Mouse (Mus musculus) lung, embryonic 15.5 days (tissue): ENCODE data around the gene Scarb1. TPM values are rescaled to one million over a fixed set of nuclear protein-coding genes. Genes with fewer than 3 reads are reported as not detected.
A peak's percentile ranks its signal among the peaks of the same experiment; 100 is the strongest.

Experiments used
- ATAC-seq: fragments of 200-750 bp; cut with Nextera tagmentation; 2 replicates; pipeline ENCODE4 v1.8.0; 2017; ENCODE audit warnings: moderate number of reproducible peaks, borderline replicate concordance; ENCODE audit not compliant: low FRiP score, low TSS enrichment; ENCODE audit errors: extremely low read depth
- H3K27ac ChIP-seq: fragments of 300-500 bp; sonication (generic); 2 replicates; pipeline ENCODE4 v1.5.1; 2015; ENCODE audit warnings: moderate library complexity, mild to moderate bottlenecking, inconsistent platforms
- H3K27me3 ChIP-seq: fragments of 300-500 bp; sonication (generic); 2 replicates; pipeline ENCODE4 v1.6.1; 2015; ENCODE audit warnings: inconsistent platforms
- H3K36me3 ChIP-seq: fragments of 300-500 bp; sonication (generic); 2 replicates; pipeline ENCODE4 v1.6.1; 2015; ENCODE audit warnings: inconsistent platforms
- H3K4me1 ChIP-seq: fragments of 300-500 bp; sonication (generic); 2 replicates; pipeline ENCODE4 v1.6.1; 2015; ENCODE audit warnings: inconsistent platforms
- H3K4me2 ChIP-seq: fragments of 300-500 bp; sonication (generic); 2 replicates; pipeline ENCODE4 v1.6.1; 2015; ENCODE audit warnings: inconsistent platforms, mild to moderate bottlenecking, moderate library complexity
- H3K4me3 ChIP-seq: fragments of 300-500 bp; sonication (generic); 2 replicates; pipeline ENCODE4 v1.5.1; 2015; ENCODE audit warnings: mild to moderate bottlenecking, inconsistent platforms
- H3K9ac ChIP-seq: fragments of 300-500 bp; sonication (generic); 2 replicates; pipeline ENCODE4 v1.6.1; 2015; ENCODE audit warnings: inconsistent platforms
- H3K9me3 ChIP-seq: fragments of 300-500 bp; sonication (generic); 2 replicates; pipeline ENCODE4 v1.6.1; 2016; ENCODE audit warnings: inconsistent platforms
- WGBS: fragments of 180-500 bp; shearing (Covaris S2); methylation state at CpG from one replicate; pipeline ENCODE4 v1.1.7; 2015; 5-methylcytosine and 5-hydroxymethylcytosine counted together
- polyA plus RNA-seq: library from polyadenylated mRNA; unstranded; fragments of >200 nt; fragmentation: Nextera tagmentation; extraction: Ambion mirVana; gene quantifications from 2 replicates; pipeline ENCODE4 v1.2.1, GENCODE M21; 2015

Gene Scarb1
- polyA plus RNA-seq, 1 experiment from 2014 or later, result 65.6 TPM

DNA sequence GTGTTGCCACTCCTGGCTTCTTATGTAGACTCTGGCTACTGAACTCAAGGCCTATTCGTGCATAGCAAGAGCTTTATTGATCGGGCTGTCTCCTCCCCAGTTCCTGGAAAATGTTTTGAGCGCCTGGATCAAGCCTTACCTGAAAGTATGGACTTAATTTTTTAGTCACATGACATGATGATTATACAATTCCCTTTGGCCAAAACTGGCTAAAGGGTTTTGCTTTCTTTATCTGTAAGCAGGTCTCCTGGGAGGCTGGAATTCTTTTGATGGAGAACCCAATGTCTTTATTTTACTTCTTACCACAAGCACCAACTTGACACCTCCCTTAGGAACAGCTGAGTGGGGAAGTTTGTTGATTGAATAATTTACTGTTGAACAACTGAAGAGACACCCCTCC, 87.4 kb downstream of the Scarb1 start:
- 90% methylated on average over 3 of the region's 3 CpGs for WGBS
- ATAC-seq, result no peak
- no peak overlapping the region for H3K9ac ChIP-seq
- H3K4me2 ChIP-seq, result no peak overlapping the region
- H3K4me3 ChIP-seq, result no peak overlapping the region
- H3K9me3 ChIP-seq, result no peaks in the 10 kb centered on the region
- no peak overlapping the region for H3K27ac ChIP-seq
- H3K4me1 ChIP-seq, result peaks cover 12% of the 10 kb centered on the region
- H3K27me3 ChIP-seq, result peaks cover 4% of the 10 kb centered on the region; the same call in 1 of the 2 replicates
- H3K36me3 ChIP-seq, result no peaks in the 10 kb centered on the region

DNA sequence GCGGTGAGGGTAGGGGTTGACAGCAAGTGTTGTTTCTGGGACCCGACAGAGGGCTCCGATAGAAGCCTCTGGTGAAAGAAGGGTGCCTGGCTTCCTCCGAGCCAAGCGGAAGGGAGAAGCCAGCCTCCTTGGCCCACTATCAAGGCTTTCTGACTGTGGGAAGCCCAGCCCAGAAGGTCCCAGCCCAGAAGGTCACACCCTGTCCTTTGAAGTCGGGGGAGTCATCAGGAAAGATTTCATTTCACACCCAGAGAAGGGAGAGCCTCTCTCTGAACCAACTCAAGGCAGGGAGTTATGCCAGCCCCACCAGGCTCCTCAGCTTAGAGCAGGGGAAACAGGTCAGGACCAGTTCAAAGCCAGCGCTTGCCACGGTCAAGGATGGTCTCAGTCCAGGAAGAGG, 88.2 kb downstream of the Scarb1 start:
- 50% methylated on average over 8 of the region's 8 CpGs for WGBS
- Histone ChIP-seq H3K36me3 (no peaks in the 10 kb centered on the region), H3K9me3 (no peaks in the 10 kb centered on the region), H3K27ac (0 out of 2 replicates have a peak overlapping the region, but pooled peaks have one; percentile 16), H3K4me1 (peaks cover 12% of the 10 kb centered on the region), H3K4me2 (peak overlapping the region; percentile 30; the same call in 1 of the 2 replicates), H3K4me3 (no peak overlapping the region), H3K27me3 (peaks cover 4% of the 10 kb centered on the region; the same call in 1 of the 2 replicates), H3K9ac (no peak overlapping the region)
- peak; percentile 52 for ATAC-seq

DNA sequence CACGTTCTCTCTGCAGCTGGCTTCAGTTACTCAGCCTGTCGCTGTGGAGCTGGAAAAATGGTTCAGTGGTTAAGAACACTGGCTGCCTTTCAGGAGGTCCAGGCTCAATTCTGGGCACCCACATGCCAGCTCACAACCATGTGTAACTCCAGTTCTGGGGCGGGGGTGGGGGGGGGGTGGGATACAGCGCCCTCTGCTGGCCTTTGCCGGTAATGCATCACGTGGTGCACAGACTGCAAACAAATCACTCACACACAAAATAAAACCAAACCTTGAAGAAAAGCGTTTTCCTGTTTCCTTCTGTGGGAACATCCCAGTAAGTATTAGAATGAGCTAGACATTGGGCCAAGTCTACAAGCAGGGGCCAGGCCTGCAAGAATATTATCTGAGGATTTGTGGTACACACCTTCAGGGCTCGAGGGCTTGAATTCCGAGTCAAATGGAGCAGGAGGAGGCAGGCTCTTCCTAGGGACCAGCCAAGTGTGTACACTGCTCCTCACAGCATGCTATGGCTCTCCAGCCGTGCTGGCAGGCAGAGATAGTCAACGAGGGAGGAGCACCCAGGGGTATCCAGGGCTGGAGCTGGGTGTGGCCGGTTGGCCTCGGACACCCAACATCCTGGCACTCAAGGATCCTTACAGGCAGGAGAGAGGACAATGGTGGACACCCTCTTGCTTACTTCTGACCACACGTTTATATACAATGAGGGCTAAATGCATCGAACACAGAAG, 88.8 kb downstream of the Scarb1 start:
- Histone ChIP-seq H3K27ac (0 out of 2 replicates have a peak overlapping the region, but pooled peaks have one; percentile 16), H3K4me2 (peak overlapping the region; percentile 30; the same call in 1 of the 2 replicates), H3K9ac (no peak overlapping the region), H3K4me3 (no peak overlapping the region), H3K4me1 (peaks cover 12% of the 10 kb centered on the region), H3K9me3 (no peaks in the 10 kb centered on the region), H3K36me3 (no peaks in the 10 kb centered on the region), H3K27me3 (peaks cover 4% of the 10 kb centered on the region; the same call in 1 of the 2 replicates)
- 39% methylated on average over 15 of the region's 15 CpGs for WGBS
- peak; percentile 19; the same call in 1 of the 2 replicates for ATAC-seq

DNA sequence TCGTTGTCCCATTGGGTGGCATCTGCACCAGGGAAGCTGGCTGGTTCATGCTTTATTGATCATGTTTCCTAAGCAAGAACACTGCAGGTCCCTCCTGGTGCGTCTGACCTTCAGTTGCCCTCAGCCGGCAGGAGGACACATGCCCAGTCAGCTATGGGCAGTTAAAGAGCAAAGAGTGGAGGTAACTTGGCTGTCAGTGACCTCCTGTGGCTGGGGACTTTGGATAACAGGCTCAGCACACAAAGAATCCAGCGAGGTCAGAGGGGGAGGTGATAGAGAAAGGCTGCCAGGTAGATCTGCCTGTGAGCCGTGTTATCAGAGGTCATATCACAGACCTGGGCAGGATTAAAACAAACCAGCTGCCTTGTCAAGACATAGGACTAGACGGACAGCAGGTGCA, 91.7 kb downstream of the Scarb1 start:
- Histone ChIP-seq H3K36me3 (no peaks in the 10 kb centered on the region), H3K27ac (no peak overlapping the region), H3K9ac (no peak overlapping the region), H3K4me3 (no peak overlapping the region), H3K27me3 (peaks cover 4% of the 10 kb centered on the region; the same call in 1 of the 2 replicates), H3K4me2 (no peak overlapping the region), H3K4me1 (peaks cover 28% of the 10 kb centered on the region), H3K9me3 (no peaks in the 10 kb centered on the region)
- ATAC-seq, result no peak
- 28% methylated on average over 6 of the region's 6 CpGs for WGBS

DNA sequence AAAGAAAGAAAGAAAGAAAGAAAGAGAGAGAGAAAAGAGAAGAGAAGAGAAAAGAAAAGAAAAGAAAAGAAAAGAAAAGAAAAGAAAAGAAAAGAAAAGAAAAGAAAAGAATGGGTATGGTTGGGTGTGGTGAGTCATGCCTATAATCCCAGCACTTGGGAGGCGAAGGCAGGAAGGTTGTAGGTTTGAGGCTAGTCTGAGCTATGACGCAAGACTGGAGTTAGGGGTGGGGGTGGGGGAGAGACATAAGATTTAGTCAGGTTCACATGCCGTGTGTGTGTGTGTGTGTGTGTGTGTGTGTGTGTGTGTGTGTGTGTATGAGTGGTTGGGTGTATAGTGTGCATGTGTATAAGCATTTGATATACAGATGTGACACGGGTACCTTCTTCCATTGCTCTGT, 94.2 kb downstream of the Scarb1 start:
- no peak for ATAC-seq
- no peak overlapping the region for H3K4me3 ChIP-seq

DNA sequence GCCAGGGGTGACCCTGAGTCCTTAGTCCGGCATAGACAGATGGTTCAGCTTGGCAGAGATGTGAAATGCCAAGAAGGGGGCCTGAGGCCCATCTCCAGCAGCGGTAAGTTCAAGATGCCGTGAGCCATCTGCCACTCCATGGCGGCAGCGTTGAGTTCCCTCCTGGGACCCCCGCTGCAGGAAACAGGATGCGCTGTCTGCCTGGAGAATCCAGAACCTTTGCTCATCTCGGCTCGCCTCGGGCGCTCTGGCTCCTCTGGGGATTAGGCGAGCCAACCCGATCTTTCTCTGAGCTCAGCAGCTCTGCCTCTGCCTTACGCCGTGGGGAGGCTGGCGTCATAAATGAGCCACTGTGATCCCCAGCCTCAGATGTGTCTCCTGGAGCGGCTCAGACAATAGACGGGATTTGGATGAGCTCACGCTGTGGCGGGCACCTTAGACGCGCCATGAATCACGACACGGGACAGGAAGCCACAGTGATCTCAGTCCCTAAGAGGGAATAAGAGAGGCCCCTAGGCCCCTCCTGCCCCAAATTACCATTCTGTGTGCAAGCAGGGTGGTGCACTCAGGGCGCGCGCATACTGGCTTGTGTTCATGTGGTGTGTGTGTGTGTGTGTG, 95.3 kb downstream of the Scarb1 start:
- Histone ChIP-seq H3K9ac (peak overlapping the region; percentile 13; the same call in 1 of the 2 replicates), H3K4me1 (peaks cover 21% of the 10 kb centered on the region; the same call in 1 of the 2 replicates), H3K27me3 (peaks cover 4% of the 10 kb centered on the region; the same call in 1 of the 2 replicates), H3K9me3 (no peaks in the 10 kb centered on the region), H3K4me2 (peak overlapping the region; percentile 55), H3K4me3 (peak overlapping the region; percentile 19), H3K36me3 (no peaks in the 10 kb centered on the region), H3K27ac (no peak overlapping the region)
- peak; percentile 44 for ATAC-seq
- whole genome bisulfite sequencing, result 7% methylated on average over 27 of the region's 27 CpGs

More for the DNA sequence above, 94.2 kb downstream of the Scarb1 start:
- Histone ChIP-seq H3K4me1 (peaks cover 21% of the 10 kb centered on the region; the same call in 1 of the 2 replicates), H3K4me2 (no peak overlapping the region), H3K9ac (no peak overlapping the region), H3K36me3 (no peaks in the 10 kb centered on the region), H3K27me3 (peaks cover 4% of the 10 kb centered on the region; the same call in 1 of the 2 replicates), H3K9me3 (no peaks in the 10 kb centered on the region), H3K27ac (no peak overlapping the region)
- WGBS, result 91% methylated on average over 4 of the region's 4 CpGs

DNA sequence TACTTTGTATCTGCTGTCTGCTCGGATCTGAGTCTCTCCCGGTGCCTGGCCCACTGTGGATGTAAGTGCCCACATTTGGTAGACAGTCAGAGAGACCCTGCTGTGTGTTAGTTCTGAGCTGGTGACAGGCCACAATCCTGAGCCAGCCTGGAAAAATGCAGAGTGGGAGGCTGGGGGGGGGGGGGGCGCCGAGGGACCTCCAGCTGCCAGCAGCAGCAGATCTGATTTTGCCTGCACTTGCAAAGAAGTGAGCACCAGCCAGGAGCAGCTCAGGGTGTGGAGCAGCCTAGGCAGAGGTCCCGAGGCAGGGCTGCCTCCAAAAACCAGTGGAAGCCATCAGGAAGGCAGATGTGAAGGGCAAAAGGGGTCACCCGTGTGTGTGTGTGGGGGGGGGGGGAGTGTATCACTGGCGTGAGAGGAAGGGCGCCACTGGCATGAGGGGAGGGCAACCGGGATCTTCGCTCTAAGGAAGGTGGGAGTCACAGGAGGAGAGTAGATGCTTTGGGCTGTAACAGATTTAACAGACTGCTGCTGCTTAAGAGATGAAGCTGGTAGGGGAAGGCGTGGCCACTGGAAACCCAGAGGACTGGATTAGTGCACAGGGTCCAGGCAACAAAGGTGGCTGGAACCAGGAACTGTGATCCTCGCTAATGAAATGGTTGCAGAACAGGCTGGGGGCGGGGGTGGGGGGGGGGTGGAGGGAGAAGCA, 95.9 kb downstream of the Scarb1 start:
- 26% methylated on average over 9 of the region's 13 CpGs for WGBS
- Histone ChIP-seq H3K9me3 (no peaks in the 10 kb centered on the region), H3K27me3 (peaks cover 4% of the 10 kb centered on the region; the same call in 1 of the 2 replicates), H3K9ac (0 out of 2 replicates have a peak overlapping the region, but pooled peaks have one; percentile 13), H3K36me3 (no peaks in the 10 kb centered on the region), H3K4me2 (peak overlapping the region; percentile 55), H3K4me3 (no peak overlapping the region), H3K4me1 (peaks cover 21% of the 10 kb centered on the region; the same call in 1 of the 2 replicates), H3K27ac (no peak overlapping the region)
- peak; percentile 47; the same call in 1 of the 2 replicates for ATAC-seq

DNA sequence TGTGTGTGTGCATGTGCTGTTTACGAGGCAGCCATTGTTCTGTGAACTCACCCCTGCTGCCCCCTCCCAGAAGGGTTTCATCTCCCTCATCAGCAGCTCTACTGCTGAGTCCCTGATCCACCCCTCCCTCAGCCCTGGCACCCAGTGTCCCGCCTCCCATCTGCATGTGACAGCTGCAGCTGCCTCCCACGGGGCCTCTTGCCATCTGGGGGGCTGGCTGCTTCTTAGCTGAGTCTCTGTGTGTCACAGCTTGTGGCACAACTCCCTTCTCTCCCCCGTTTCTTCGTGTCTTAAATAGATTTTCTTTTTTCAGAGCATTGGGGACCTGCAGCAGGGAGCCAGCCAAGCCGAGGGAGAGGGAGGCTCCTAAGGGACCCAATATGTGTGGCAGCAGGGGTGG, 97.0 kb downstream of the Scarb1 start:
- no peaks in the 10 kb centered on the region for H3K9me3 ChIP-seq
- peaks cover 21% of the 10 kb centered on the region; the same call in 1 of the 2 replicates for H3K4me1 ChIP-seq
- no peak overlapping the region for H3K9ac ChIP-seq
- H3K4me3 ChIP-seq, result no peak overlapping the region
- H3K4me2 ChIP-seq, result no peak overlapping the region
- H3K27ac ChIP-seq, result no peak overlapping the region
- ATAC-seq, result no peak
- WGBS, result 51% methylated on average over 6 of the region's 6 CpGs
- H3K27me3 ChIP-seq, result no peaks in the 10 kb centered on the region
- no peaks in the 10 kb centered on the region for H3K36me3 ChIP-seq

DNA sequence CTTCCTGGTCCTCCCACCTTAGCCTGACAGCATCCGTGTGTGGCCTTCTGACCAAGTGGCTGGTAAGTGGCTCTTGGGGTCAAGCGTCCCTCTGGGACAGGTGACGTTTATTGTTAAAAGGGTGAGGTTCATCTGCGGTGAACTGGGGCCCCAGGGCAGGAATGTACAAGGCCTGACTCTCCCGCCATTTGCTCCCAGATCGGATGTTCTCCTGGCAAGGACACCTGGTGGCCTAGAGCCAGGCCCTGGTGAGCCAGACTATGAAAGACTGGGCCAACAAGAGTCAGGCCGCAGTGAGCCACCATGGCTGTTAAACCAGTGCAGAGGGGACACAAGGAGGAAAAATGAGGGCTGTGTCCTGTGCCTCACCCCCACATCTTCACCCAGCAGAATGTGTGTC, 98.8 kb downstream of the Scarb1 start:
- no peak for ATAC-seq

DNA sequence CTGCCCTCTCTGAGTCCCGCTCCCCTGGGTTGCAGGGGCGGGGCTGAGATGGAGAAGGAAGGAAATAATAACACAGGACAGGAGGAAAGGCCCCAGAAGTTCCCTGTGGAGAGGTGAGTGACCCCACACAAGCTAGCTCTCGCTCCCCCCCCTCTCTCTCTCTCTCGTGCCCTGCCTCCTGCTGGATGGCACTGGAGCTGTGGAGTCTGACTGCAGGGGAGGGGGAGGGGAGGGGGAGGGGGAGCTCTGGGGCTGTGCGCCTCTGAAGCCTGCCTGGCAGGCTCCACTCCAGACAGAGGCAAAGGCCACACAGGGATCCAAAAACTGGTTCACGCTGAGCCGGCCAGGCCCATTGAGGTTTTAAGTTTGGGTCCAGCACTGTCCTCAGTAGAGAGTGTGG, 99.3 kb downstream of the Scarb1 start:
- WGBS, result 30% methylated on average over 6 of the region's 7 CpGs
- H3K27ac ChIP-seq, result peak overlapping the region; percentile 24; the same call in 1 of the 2 replicates
- H3K27me3 ChIP-seq, result no peaks in the 10 kb centered on the region
- H3K36me3 ChIP-seq, result no peaks in the 10 kb centered on the region
- H3K9me3 ChIP-seq, result no peaks in the 10 kb centered on the region
- ATAC-seq, result no peak
- H3K9ac ChIP-seq, result no peak overlapping the region
- H3K4me2 ChIP-seq, result no peak overlapping the region
- peaks cover 21% of the 10 kb centered on the region; the same call in 1 of the 2 replicates for H3K4me1 ChIP-seq
- no peak overlapping the region for H3K4me3 ChIP-seq

More for the DNA sequence above, 98.8 kb downstream of the Scarb1 start:
- no peak overlapping the region for H3K4me2 ChIP-seq
- no peak overlapping the region for H3K9ac ChIP-seq
- H3K27ac ChIP-seq, result peak overlapping the region; percentile 24; the same call in 1 of the 2 replicates
- H3K36me3 ChIP-seq, result no peaks in the 10 kb centered on the region
- peaks cover 21% of the 10 kb centered on the region; the same call in 1 of the 2 replicates for H3K4me1 ChIP-seq
- H3K27me3 ChIP-seq, result no peaks in the 10 kb centered on the region
- H3K9me3 ChIP-seq, result no peaks in the 10 kb centered on the region
- H3K4me3 ChIP-seq, result no peak overlapping the region
- WGBS, result 46% methylated on average over 7 of the region's 7 CpGs

DNA sequence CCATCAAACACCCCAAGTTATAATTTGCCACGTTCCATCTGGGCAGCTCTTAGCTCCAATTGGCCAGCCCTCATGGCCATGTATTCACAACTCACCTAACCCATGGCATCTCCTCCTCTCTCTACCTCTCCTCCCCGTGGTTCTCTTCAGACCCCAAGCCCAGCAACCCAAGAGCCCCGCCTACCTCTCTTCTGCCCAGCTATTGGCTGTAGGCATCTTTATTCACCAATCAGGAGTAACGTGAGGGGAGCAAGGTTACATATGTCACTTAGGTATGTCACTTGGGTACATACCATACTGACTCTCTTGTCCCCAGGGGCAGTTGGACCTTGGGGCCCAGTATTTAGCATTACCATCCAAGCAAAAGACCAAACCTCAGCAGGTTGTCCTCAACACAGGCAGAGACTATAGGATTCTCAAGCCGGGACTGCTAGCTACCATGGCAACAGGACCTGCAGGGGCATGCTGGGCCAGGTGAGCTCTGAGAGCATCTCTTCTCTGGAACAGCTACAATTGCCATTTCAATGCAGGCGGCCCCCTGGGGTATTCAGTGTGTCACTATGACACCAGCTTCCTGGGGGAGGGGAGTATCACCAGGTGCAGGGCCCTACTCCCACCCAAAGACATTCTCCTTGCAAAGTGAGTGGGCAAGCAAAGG, 100.6 kb downstream of the Scarb1 start:
- no peaks in the 10 kb centered on the region for H3K9me3 ChIP-seq
- WGBS, result 20% methylated on average over 6 of the region's 6 CpGs
- ATAC-seq, result no peak
- no peaks in the 10 kb centered on the region for H3K27me3 ChIP-seq
- 0 out of 2 replicates have a peak overlapping the region, but pooled peaks have one; percentile 15 for H3K27ac ChIP-seq
- H3K4me3 ChIP-seq, result no peak overlapping the region
- H3K4me1 ChIP-seq, result peaks cover 12% of the 10 kb centered on the region
- no peak overlapping the region for H3K9ac ChIP-seq
- no peaks in the 10 kb centered on the region for H3K36me3 ChIP-seq
- no peak overlapping the region for H3K4me2 ChIP-seq
